Mouse (Mus musculus) small intestine, adult 2 months (tissue): ENCODE results near the gene Opn3. TPM values are rescaled to one million over a fixed set of nuclear protein-coding genes. Genes with fewer than 3 reads are reported as not detected.
A peak's percentile ranks its signal among the peaks of the same experiment; 100 is the strongest.

ENCODE experiments used
- H3K27ac ChIP-seq: fragments of 200-500 bp; 2 replicates; pipeline ENCODE4 v1.5.1; 2012; ENCODE audit warnings: low read depth, low read length, control low read depth, inconsistent platforms; ENCODE audit not compliant: insufficient read depth
- H3K27me3 ChIP-seq: fragments of 200-500 bp; 2 replicates; pipeline ENCODE4 v1.6.1; 2012; ENCODE audit warnings: mild to moderate bottlenecking, moderate library complexity, low read length, inconsistent platforms; ENCODE audit not compliant: control insufficient read depth, insufficient read depth
- H3K36me3 ChIP-seq: fragments of 200-500 bp; 2 replicates; pipeline ENCODE4 v1.6.1; 2012; ENCODE audit warnings: mild to moderate bottlenecking, low read length, control low read depth, inconsistent platforms; ENCODE audit not compliant: control insufficient read depth, insufficient read depth
- H3K4me1 ChIP-seq: fragments of 200-500 bp; 2 replicates; pipeline ENCODE4 v1.6.1; 2012; ENCODE audit warnings: low read length, inconsistent platforms, mixed read lengths; ENCODE audit not compliant: control insufficient read depth, insufficient read depth, insufficient read length
- H3K4me3 ChIP-seq: fragments of 200-500 bp; 2 replicates; pipeline ENCODE4 v1.5.1; 2012; ENCODE audit warnings: low read depth, mild to moderate bottlenecking, control low read depth, inconsistent platforms, low read length, moderate library complexity
- CTCF ChIP-seq: fragments of 200-500 bp; IDR thresholded peaks from 2 replicates; pipeline ENCODE4 v1.5.1; 2012; ENCODE audit warnings: low read depth, mild to moderate bottlenecking, control low read depth, inconsistent platforms, low read length, moderate library complexity, mixed read lengths; ENCODE audit not compliant: insufficient replicate concordance, insufficient read length; ENCODE audit errors: extremely low read depth
- POLR2A ChIP-seq: fragments of 200-500 bp; IDR thresholded peaks from 2 replicates; pipeline ENCODE4 v1.6.1; 2012; ENCODE audit warnings: low read depth, mild to moderate bottlenecking, control low read depth, inconsistent platforms, low read length, moderate library complexity
- WGBS: fragments of 180-500 bp; shearing (Covaris S2); methylation state at CpG from one replicate; pipeline ENCODE4 v1.1.7; 2018; 5-methylcytosine and 5-hydroxymethylcytosine counted together
- polyA plus RNA-seq: library from polyadenylated mRNA; depleted of rRNA; stranded (reverse); fragments of >200 nt; gene quantifications from 2 replicates; pipeline ENCODE4 v1.2.3, GENCODE M21; 2012

Gene Opn3
- polyA plus RNA-seq, 1 experiment: 0.93 TPM

DNA sequence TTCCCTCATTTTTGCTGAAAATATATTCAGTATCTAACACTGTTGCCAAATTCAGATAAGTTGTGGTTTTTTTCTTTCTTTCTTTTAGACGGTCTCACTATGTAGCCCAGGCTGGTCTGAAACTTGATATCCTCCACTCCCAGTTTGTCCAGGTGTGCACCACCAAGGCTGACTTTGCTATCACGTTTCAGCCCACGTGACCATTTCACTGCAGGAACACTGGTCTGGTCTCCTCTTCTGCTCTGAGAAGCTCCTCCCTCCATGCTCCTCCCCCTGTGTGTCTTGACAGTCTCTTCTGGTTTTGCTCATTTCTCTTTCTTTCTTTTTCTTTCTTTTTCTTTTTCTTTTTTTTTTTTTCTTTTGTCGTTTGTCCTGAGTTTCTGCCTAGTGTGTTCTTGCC is 7.2 kb upstream of the Opn3 start:
- H3K27ac ChIP-seq: no peak overlapping the region
- no peaks in the 10 kb centered on the region for H3K27me3 ChIP-seq
- TF ChIP-seq POLR2A: no peak
- no peak for TF ChIP-seq CTCF
- H3K36me3 ChIP-seq: no peaks in the 10 kb centered on the region
- 17% methylated on average over 4 of the region's 4 CpGs for WGBS
- peaks cover 2% of the 10 kb centered on the region; the same call in 1 of the 2 replicates for H3K4me1 ChIP-seq
- no peak overlapping the region for H3K4me3 ChIP-seq

DNA sequence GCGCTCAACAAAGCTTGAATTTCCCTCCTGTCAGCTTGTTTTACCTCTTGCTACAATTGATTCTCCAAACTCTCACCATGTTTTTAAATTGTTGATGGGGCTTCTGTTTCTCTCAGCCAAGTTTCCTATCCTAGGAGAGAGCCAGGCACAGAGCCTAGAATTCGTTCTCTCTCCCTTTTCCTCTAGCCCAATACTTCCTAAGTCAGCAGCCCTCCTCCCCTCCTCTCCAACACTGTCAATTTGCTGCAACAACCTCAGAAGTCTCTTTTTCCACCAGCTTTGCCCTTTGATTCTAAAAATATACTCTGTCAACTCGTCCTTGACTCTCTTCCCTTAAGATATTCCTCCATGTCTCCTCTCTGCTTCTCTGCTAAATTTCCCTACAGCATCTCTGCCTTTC is 6.8 kb upstream of the Opn3 start:
- H3K4me1 ChIP-seq: peaks cover 2% of the 10 kb centered on the region; the same call in 1 of the 2 replicates
- 63% methylated on average over 3 of the region's 3 CpGs for WGBS

DNA sequence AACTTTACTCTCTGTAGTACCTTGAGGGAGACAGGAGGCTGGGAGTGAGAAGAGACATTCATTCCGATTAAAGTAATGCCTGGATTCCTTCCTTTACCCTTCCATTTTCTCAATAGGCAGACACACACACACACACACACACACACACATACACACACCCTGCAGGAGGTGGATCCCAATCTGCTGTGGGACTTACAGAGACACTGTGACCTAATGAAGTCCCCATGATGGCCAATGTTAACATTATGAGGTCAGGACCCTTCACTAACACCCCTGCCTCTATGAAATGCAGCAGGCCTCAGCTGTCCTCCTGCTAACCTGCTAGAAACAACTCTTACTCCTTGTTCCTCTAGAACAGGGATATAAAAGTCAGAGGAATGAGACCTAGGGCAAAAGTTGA is 5.7 kb upstream of the Opn3 start, which contains the start of gene Wdr64:
Gene Wdr64, plus strand, starts transcription at position 301 of the 400 bp plus-strand sequence.
- 86% methylated on average over 1 of the region's 1 CpGs for WGBS
- Histone ChIP-seq H3K4me1 (peaks cover 2% of the 10 kb centered on the region; the same call in 1 of the 2 replicates), H3K27ac (no peak within 1 kb of the TSS), H3K4me3 (no peak within 1 kb of the TSS), H3K27me3 (no peaks in the 10 kb centered on the region), H3K36me3 (no peaks in the 10 kb centered on the region)
- no peak for TF ChIP-seq CTCF
- no peak for TF ChIP-seq POLR2A

More for the DNA sequence above, 6.8 kb upstream of the Opn3 start:
- TF ChIP-seq CTCF (no peak), POLR2A (no peak)
- no peaks in the 10 kb centered on the region for H3K27me3 ChIP-seq
- H3K36me3 ChIP-seq: no peaks in the 10 kb centered on the region
- no peak overlapping the region for H3K4me3 ChIP-seq
- H3K27ac ChIP-seq: no peak overlapping the region

DNA sequence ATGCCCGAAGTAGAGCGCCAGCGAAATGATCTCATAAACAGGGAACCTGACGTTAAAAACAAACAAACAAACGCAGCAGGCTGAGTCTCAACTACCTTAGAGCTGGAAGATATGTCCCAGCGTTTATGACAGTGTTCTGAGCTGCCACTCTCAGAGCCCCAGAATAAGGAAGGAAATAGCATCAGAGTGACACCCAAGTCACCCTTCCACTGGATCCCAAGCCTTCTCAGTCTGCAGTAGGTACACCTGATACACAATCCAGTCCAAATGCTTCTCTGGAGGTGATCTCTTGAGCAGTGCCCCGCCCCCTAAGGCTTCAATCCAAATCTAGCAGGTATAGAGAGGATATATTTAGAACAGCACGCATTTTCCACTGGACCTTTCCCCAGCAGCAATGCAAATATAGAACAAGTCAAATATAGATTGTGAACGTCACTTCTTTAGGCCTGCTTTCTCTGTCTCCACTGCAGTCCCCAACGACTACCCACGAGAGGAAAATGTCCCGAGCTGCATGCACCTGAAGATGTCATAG is 919 bp upstream of the Opn3 start:
- 19% methylated on average over 12 of the region's 12 CpGs for WGBS
- Histone ChIP-seq H3K36me3 (no peaks in the 10 kb centered on the region; the same call in 1 of the 2 replicates), H3K27me3 (no peaks in the 10 kb centered on the region), H3K27ac (no peak overlapping the region), H3K4me3 (no peak overlapping the region), H3K4me1 (no peaks in the 10 kb centered on the region; the same call in 1 of the 2 replicates)
- no peak for TF ChIP-seq POLR2A
- no peak for TF ChIP-seq CTCF

DNA sequence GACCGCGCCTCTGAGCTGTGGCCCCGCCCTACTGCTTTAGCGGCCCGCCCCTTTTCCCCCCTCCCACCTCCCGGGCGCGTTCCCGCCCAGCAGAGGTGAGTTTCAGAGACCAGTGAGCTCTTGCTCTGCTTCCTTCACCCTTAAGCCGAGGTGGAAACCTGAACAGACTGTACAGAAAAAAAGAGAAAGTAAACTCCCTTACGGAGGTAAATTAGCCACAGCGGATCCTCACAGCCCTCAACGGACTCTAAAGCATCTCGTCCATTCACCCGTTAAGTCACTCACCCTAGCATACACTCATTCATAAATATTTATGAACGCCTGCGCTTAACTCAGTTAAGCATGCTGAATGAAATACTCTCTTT is 403 bp upstream of the Opn3 start:
- Histone ChIP-seq H3K36me3 (peaks cover 3% of the 10 kb centered on the region; the same call in 1 of the 2 replicates), H3K4me1 (no peaks in the 10 kb centered on the region; the same call in 1 of the 2 replicates), H3K4me3 (peak overlapping the region; percentile 58), H3K27ac (no peak overlapping the region), H3K27me3 (no peaks in the 10 kb centered on the region)
- under 1% methylated on average over 17 of the region's 17 CpGs for WGBS
- TF ChIP-seq POLR2A (no peak), CTCF (no peak)

DNA sequence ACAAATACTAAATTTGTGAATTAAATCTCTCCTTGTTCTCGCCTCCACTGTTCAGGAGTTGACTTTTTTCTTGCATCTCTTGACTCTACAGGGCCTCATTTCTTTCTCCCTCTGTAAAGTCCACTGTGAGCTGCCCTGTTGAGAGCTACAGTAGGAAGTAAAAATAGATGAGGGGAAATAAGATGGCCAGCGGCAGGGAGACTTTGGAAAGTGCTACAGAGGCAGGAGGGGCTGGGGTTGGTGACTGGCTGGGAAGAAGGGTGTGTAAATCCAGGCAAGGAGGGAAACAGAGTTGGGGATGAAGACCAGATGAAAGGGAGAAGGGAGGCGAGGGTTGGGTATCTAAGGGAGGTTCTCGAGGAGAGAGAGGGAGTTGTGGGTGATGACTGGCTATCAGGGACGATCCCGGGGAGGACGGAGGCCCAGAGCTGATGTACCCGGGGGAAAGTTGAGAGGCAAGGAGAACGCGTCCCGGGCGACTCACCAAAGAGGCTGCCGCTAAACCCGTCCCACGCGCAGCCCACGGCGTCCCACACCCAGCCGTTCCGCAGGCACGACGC is 810 bp downstream of the Opn3 start:
- H3K36me3 ChIP-seq: peaks cover 8% of the 10 kb centered on the region; the same call in 1 of the 2 replicates
- peak overlapping the region; percentile 13; the same call in 1 of the 2 replicates for H3K27ac ChIP-seq
- WGBS: 2% methylated on average over 22 of the region's 22 CpGs
- H3K4me3 ChIP-seq: peak overlapping the region; percentile 90
- H3K27me3 ChIP-seq: no peaks in the 10 kb centered on the region
- H3K4me1 ChIP-seq: no peaks in the 10 kb centered on the region; the same call in 1 of the 2 replicates
- TF ChIP-seq CTCF (no peak), POLR2A (no peak)

DNA sequence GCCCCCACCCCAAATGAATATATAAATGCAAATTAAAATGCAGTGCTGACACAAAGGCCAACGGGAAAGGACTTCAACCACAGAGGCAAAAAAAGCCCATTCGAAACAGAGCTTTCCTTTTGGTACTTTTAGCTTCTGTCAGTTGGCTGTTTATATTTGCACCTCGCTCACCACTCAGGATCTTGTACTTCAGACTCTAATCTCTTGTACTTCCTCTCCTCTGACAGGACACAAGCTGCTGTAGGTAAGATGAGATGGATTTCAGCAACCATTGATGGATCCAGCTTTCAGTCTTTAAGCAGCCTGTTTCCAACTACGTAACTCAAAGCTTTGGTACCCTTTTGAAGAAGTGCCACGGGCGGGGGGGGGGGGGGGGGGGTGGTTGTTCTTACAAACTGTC is 11.6 kb downstream of the Opn3 start:
- WGBS: 83% methylated on average over 6 of the region's 6 CpGs
- no peaks in the 10 kb centered on the region for H3K27me3 ChIP-seq
- TF ChIP-seq CTCF (no peak), POLR2A (no peak)
- no peaks in the 10 kb centered on the region for H3K36me3 ChIP-seq
- H3K4me3 ChIP-seq: no peak overlapping the region
- no peak overlapping the region for H3K27ac ChIP-seq
- no peaks in the 10 kb centered on the region for H3K4me1 ChIP-seq
